Mouse (Mus musculus) embryonic facial prominence, embryonic 10.5 days (tissue): ENCODE measurements at regions not wholly inside any gene's neighbourhood (a gene's known extent, or its start where the extent isn't known, plus 50 kb on each side); places are given as distances from the start of the nearest gene placed in this dataset.
A peak's percentile ranks its signal among the peaks of the same experiment; 100 is the strongest.
"Not testable (repeated sequence)": the region's sequence is repeated elsewhere in the genome, so short reads cannot be mapped to it uniquely, and the experiment has no call there.

Experiments used
- DNase-seq: peaks from one replicate; pipeline ENCODE4 v3.0.0-alpha.2; 2017; ENCODE audit warnings: low spot score
- H3K27ac ChIP-seq: fragments of 300-500 bp; sonication (generic); replicated peaks from 2 replicates; pipeline ENCODE4 v1.5.1; 2016; ENCODE audit warnings: mild to moderate bottlenecking
- H3K27me3 ChIP-seq: fragments of 300-500 bp; sonication (generic); replicated peaks from 2 replicates; pipeline ENCODE4 v1.6.1; 2016; ENCODE audit warnings: low read depth, mild to moderate bottlenecking; ENCODE audit not compliant: poor library complexity, severe bottlenecking
- H3K36me3 ChIP-seq: fragments of 300-500 bp; sonication (generic); replicated peaks from 2 replicates; pipeline ENCODE4 v1.6.1; 2016; ENCODE audit warnings: mild to moderate bottlenecking, moderate library complexity
- H3K4me1 ChIP-seq: fragments of 300-500 bp; sonication (generic); 2 replicates; pipeline ENCODE4 v1.6.1; 2016
- H3K4me3 ChIP-seq: fragments of 300-500 bp; sonication (generic); 2 replicates; pipeline ENCODE4 v1.5.1; 2016; ENCODE audit warnings: mild to moderate bottlenecking, moderate library complexity
- H3K9me3 ChIP-seq: fragments of 300-500 bp; sonication (generic); 2 replicates; pipeline ENCODE4 v1.6.1; 2016; ENCODE audit warnings: mild to moderate bottlenecking
- WGBS: fragments of 180-500 bp; shearing (Covaris S2); methylation state at CpG from one replicate; pipeline ENCODE4 v1.1.7; 2016; 5-methylcytosine and 5-hydroxymethylcytosine counted together

DNA sequence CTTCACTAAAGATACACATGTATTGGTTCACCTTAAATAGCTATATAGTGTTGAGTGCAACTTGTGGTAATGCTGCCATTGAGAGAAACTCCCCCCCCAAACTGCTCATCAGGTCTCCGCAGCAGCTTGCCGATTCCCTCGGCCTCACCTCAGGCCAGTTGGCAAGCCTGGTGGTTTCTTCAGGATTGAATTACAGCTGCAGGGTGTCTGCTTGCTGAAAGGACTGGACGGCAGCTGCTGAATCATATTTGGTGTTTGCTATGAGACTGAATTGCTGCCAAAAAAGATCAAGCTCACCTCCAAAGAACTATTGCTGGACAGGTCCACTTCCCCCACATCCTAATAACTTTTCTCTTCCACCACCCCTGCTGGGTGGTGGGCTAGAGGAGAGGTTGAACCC, 116.7 kb downstream of the Phlda1 start:
- Histone ChIP-seq H3K27me3 (peaks cover 27% of the 10 kb centered on the region; the same call in 1 of the 2 replicates), H3K4me3 (no peak overlapping the region), H3K9me3 (no peaks in the 10 kb centered on the region), H3K4me1 (peaks cover 62% of the 10 kb centered on the region), H3K36me3 (no peaks in the 10 kb centered on the region), H3K27ac (no peak overlapping the region; the same call in 1 of the 2 replicates)
- 23% methylated on average over 4 of the region's 4 CpGs for WGBS
- peak; percentile 39 for DNase-seq

DNA sequence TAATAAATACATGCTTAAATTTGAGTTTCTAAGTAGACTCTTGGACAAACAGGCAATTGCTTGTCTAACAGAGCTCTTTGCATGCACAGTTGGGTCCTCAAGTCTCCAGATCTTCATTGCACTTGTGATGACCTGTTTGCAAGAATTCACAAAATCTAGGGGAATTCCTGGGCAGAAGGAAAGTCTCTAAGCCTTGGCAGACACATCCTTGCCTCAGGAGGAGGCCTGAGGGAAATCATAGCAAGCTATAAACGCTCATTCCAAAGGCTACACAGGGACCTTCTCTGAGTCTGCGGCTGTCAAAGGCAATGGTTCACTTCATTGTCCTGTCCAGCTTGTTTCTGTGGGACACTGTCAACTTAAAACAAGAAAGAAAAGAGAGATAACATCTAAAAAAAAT, 117.9 kb downstream of the Phlda1 start:
- 21% methylated on average over 2 of the region's 2 CpGs for WGBS
- no peaks in the 10 kb centered on the region for H3K36me3 ChIP-seq
- H3K4me3 ChIP-seq = no peak overlapping the region
- no peak for DNase-seq
- peaks cover 55% of the 10 kb centered on the region for H3K4me1 ChIP-seq
- H3K9me3 ChIP-seq = no peaks in the 10 kb centered on the region
- H3K27me3 ChIP-seq = peaks cover 23% of the 10 kb centered on the region; the same call in 1 of the 2 replicates
- no peak overlapping the region for H3K27ac ChIP-seq

DNA sequence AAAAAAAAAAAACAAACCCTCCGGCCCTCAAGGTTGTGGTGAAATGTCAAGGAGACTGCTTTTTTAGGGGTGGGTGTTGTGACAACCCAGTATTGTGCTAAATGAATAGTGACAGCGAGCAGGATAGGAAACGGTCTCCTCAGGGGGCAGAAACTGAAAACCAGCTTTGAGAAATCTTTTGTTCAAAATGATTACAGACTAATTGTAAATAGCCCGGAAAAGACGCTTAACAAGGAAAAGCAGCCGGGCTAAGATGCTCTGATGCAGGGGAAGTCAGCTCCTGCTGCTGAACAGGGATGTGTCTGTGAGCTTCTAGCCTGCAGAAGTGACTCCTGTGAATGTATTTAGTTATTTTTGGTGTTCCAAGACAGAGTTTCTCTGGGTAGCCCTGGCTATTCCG, 118.5 kb downstream of the Phlda1 start:
- no peak for DNase-seq
- H3K36me3 ChIP-seq = no peaks in the 10 kb centered on the region
- no peaks in the 10 kb centered on the region for H3K9me3 ChIP-seq
- WGBS = 15% methylated on average over 7 of the region's 7 CpGs
- no peak overlapping the region for H3K27ac ChIP-seq
- H3K4me3 ChIP-seq = no peak overlapping the region
- peaks cover 52% of the 10 kb centered on the region for H3K4me1 ChIP-seq
- H3K27me3 ChIP-seq = peaks cover 22% of the 10 kb centered on the region; the same call in 1 of the 2 replicates

DNA sequence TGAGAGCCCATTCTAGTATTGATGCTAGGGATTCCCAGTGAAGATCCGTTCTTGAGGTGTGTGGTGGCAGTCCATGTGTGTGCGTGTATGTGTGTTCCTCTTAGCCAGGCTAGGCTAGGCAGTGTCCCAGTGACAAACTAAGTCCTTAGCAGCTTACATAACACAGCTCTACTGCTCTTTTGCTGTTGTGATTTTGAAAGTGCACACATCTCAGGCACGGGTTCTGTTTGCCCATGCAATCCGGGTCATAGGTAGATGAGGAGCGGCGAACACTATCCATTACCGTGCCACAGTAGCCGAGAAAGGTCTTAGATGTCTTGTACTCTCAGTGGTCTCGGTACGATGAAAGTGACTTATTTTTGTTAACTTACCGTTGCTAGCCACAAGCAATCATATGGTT, 119.5 kb downstream of the Phlda1 start:
- DNase-seq = no peak
- H3K9me3 ChIP-seq = no peaks in the 10 kb centered on the region
- peaks cover 17% of the 10 kb centered on the region; the same call in 1 of the 2 replicates for H3K27me3 ChIP-seq
- H3K4me1 ChIP-seq = peaks cover 48% of the 10 kb centered on the region
- no peak overlapping the region for H3K4me3 ChIP-seq
- H3K27ac ChIP-seq = no peak overlapping the region
- no peaks in the 10 kb centered on the region for H3K36me3 ChIP-seq
- whole genome bisulfite sequencing = 94% methylated on average over 11 of the region's 11 CpGs

DNA sequence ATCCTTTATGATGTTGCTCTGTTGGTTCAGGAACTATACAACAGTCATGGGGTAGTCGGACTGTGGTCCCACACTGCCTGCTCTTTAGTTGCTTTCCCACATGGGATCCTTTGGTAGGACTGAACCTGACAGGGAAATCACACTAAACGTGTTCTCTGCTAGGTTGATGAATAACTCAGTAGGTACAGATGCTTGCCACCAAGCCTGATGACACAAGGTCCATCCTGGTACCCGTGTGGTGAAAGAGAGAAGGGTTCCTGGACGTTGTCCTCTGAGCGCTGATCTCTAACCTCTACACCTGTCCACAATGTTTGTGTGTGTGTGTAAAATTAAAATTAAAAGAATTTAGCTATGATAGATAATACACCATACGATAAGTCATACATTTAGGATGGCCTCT, 119.9 kb downstream of the Phlda1 start:
- H3K9me3 ChIP-seq = no peaks in the 10 kb centered on the region
- H3K27ac ChIP-seq = no peak overlapping the region
- no peaks in the 10 kb centered on the region for H3K36me3 ChIP-seq
- 92% methylated on average over 6 of the region's 6 CpGs for WGBS
- peaks cover 17% of the 10 kb centered on the region; the same call in 1 of the 2 replicates for H3K27me3 ChIP-seq
- H3K4me3 ChIP-seq = no peak overlapping the region
- DNase-seq = no peak
- peaks cover 47% of the 10 kb centered on the region for H3K4me1 ChIP-seq

DNA sequence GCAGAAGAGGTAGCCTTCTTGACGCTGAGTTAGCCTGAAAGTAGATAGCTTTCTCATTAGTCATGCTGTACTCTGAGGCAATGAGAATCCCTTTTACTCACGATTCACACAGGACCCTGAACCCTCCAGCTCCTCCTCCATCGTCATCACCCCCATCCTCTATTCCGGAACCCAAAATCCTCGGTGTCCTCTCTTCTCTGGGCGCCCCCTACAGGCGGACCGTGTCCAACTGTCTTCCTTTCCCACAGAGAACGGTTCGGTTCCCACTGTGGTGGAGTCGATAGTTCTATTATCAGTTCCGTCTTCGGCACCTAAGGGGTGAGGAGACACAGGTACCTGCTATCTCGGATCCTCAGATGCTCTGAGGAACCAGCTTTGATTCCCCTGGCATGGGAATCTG, 130.2 kb downstream of the Phlda1 start:
- H3K4me3 ChIP-seq = no peak overlapping the region
- no peaks in the 10 kb centered on the region for H3K27me3 ChIP-seq
- no peak for DNase-seq
- H3K27ac ChIP-seq = no peak overlapping the region
- H3K36me3 ChIP-seq = no peaks in the 10 kb centered on the region
- no peaks in the 10 kb centered on the region for H3K4me1 ChIP-seq
- no peaks in the 10 kb centered on the region for H3K9me3 ChIP-seq
- WGBS = 65% methylated on average over 14 of the region's 14 CpGs

DNA sequence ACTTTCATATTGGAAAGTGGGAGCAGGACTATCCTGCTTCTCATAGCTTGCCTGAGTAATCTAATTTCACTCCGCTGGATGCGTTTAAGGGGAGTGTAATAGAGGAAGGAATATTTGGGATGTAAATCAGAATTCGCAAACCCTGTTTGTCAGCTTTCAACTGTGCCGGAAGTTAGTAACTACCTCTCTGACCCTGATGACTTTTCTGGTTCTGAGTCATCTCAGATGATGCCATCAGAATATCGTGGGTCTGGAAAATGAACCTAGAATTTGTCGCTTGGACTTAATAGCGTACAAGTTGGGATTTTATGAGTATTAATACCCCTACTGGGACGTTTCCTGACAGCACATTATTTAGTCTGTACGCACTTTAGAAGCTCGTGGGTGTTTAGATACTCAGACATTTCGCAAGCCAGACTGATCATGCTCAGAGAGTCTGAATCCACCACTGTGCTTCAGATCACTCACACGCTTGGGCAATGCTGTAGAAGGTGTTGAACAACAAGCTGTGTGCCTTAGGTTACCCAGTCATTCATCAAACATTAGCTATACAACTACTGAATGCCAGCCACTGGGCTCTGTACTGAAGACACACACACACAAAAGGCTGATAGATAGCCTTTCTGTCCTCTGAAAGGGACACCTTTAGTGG, 131.1 kb downstream of the Phlda1 start:
- Histone ChIP-seq H3K9me3 (no peaks in the 10 kb centered on the region), H3K27ac (no peak overlapping the region), H3K4me3 (no peak overlapping the region), H3K4me1 (peaks cover 5% of the 10 kb centered on the region; the same call in 1 of the 2 replicates), H3K36me3 (no peaks in the 10 kb centered on the region), H3K27me3 (no peaks in the 10 kb centered on the region)
- DNase-seq = no peak
- WGBS = 94% methylated on average over 12 of the region's 12 CpGs

DNA sequence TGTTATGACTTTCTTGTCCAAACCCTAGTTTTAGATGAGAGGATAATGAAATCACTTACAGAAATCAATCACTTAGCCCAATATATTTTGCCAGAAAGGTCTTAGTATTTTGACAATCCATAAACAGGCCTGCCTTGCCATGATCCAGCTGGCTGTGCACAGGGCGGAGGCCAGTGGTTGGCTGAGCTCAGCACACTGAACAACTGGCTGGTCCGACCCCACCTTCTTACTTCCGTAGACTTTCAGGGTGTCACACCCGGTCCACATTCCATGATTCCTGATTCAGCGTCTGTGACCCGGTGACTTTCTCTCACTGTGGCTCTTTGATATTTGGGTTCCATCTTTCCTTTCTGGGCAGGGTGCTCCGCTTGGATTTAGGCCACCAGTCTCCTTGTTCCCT, 133.8 kb downstream of the Phlda1 start:
- Histone ChIP-seq H3K27me3 (no peaks in the 10 kb centered on the region), H3K36me3 (no peaks in the 10 kb centered on the region), H3K9me3 (no peaks in the 10 kb centered on the region), H3K27ac (no peak overlapping the region), H3K4me3 (no peak overlapping the region), H3K4me1 (peaks cover 5% of the 10 kb centered on the region; the same call in 1 of the 2 replicates)
- 95% methylated on average over 7 of the region's 7 CpGs for WGBS
- no peak for DNase-seq

DNA sequence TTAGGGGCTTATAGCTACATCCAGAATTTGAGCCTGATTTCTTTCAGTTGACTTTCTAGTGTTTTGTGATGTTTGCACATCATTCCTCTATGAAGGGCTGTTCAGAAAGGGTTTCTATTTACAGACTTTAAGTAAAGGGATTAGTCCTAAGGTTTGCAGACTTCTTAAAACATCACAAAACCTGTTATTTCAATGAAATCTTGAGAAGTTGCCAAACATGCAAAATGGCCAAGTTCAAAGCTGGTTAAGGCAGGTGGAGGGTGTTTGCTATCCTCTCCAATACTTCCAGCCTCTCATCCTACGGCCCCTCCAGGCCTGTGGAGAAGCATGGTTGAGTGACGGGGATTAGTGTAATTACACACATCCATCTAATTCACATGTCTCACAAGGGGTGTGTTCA, 136.6 kb downstream of the Phlda1 start:
- DNase-seq = no peak
- no peaks in the 10 kb centered on the region for H3K9me3 ChIP-seq
- H3K27ac ChIP-seq = no peak overlapping the region
- H3K4me3 ChIP-seq = no peak overlapping the region
- H3K36me3 ChIP-seq = no peaks in the 10 kb centered on the region
- peaks cover 5% of the 10 kb centered on the region; the same call in 1 of the 2 replicates for H3K4me1 ChIP-seq
- 74% methylated on average over 2 of the region's 2 CpGs for WGBS
- H3K27me3 ChIP-seq = no peaks in the 10 kb centered on the region

DNA sequence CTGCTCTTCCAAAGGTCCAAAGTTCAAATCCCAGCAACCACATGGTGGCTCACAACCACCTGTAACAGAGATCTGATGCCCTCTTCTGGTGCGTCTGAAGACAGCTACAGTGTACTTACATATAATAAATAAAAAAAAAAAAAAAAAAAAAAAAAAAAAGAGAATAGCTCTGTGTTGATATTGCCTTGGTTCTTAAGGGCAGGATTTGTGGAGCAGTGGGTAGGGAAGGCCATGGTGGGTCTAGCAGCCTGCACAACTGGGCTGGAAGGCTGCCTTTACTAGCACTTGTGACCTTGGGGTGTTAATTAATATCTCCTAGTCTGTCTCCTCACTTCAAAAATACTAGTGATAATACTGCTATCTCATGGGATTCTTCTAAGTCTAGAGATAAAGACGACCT, 147.7 kb downstream of the Phlda1 start:
- not testable (repeated sequence) for DNase-seq, H3K27ac ChIP-seq, H3K27me3 ChIP-seq, H3K4me3 ChIP-seq, H3K36me3 ChIP-seq, H3K9me3 ChIP-seq
- H3K4me1 ChIP-seq = peaks cover 28% of the 10 kb centered on the region
- 67% methylated on average over 2 of the region's 2 CpGs for WGBS

DNA sequence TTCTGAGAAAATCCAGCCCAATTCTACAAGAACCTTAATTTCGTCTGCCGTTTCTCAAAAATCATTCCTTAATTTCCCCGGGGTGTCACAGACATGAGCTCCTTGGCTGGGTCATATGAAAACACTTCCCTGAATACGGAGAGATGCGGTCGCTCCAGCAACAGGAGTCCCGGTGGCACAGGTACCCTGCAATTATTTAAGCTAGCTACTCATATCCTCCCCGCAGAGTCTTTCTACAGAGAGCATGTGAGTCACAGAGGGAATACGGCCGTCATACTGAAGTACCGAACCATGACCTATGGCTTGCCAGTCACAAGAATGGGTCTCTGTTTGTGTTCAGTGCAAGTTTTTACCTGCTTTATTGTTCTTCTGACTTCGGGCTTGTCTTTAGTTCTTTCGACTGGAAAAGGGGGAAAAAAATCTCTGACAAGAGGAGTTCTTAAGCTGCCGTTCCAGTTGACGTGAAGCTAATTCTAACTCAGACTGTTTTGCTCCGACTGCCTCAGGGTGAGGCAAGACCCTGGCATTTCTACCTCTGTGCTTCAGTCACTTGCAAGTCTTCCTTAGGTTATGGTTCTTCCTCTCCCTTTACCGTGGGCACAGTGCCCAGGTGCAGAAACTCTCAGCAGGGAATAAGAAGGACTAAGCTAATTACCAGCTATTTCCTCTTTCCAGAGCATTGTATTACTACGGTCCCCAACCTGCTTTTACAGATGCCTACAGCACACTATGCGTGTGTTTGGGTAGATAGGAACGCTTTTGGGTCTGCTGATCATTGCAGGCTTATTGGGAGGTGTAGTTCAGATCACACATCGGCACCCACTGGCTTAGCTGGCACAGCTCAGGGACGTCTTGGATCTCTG, 148.5 kb downstream of the Phlda1 start:
- no peak overlapping the region for H3K4me3 ChIP-seq
- DNase-seq = no peak
- H3K36me3 ChIP-seq = no peaks in the 10 kb centered on the region
- H3K27me3 ChIP-seq = no peaks in the 10 kb centered on the region
- no peak overlapping the region for H3K27ac ChIP-seq
- WGBS = 53% methylated on average over 22 of the region's 22 CpGs
- peaks cover 33% of the 10 kb centered on the region for H3K4me1 ChIP-seq
- no peaks in the 10 kb centered on the region for H3K9me3 ChIP-seq

DNA sequence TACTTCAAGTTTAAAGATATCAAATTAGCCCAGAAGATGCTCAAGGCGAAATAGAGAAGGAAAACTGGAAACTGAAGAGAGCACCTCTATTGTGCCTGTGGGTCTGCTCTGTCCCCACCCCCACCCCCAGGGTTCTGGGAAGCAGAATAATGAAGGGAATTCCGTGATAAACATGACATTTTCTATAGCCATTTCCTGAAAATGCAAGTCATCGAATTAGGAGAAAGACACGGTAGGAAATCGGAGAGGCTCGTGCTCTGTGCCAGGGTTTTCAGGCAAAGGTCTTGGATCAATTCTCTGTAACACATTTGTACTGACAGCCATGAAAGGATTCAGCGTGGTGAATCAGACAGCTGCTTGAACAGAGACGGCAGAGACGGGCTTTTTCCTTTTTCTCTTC, 152.7 kb downstream of the Phlda1 start:
- peaks cover 10% of the 10 kb centered on the region for H3K27me3 ChIP-seq
- H3K9me3 ChIP-seq = no peaks in the 10 kb centered on the region
- no peak for DNase-seq
- 0 out of 2 replicates have a peak overlapping the region, but pooled peaks have one; percentile 54 for H3K27ac ChIP-seq
- H3K36me3 ChIP-seq = no peaks in the 10 kb centered on the region
- 29% methylated on average over 9 of the region's 9 CpGs for WGBS
- H3K4me3 ChIP-seq = no peak overlapping the region
- peaks cover 38% of the 10 kb centered on the region for H3K4me1 ChIP-seq

DNA sequence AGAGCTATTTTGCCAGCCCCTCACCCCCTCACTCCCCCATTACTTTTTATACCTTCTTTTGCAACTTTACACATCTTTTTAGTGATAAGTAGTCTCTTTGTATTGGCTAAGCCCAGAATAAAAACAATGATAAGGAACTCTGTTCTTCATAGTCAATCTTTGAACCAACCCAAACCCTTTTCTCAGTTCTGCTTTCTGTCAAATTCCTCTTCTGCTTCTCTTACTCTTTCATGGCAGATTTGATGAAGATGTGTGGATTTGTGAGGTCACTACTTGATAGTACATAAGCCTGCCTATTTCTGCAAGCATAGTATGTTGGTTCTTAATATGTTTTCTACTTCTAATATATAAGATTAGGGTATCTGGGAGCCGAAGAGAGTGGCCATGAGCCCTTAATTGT, 156.6 kb downstream of the Phlda1 start:
- WGBS = 90% methylated on average over 1 of the region's 1 CpGs
- Histone ChIP-seq H3K9me3 (no peaks in the 10 kb centered on the region), H3K36me3 (no peaks in the 10 kb centered on the region), H3K4me1 (peaks cover 20% of the 10 kb centered on the region), H3K4me3 (no peak overlapping the region), H3K27ac (no peak overlapping the region), H3K27me3 (peaks cover 17% of the 10 kb centered on the region)
- no peak for DNase-seq
